Mouse (Mus musculus) CH12.LX (cell line): Measurements from ENCODE around the gene Atxn10.

ENCODE experiments used
- CHD2 ChIP-seq: IDR thresholded peaks from 2 replicates; pipeline ENCODE4 v1.6.1; 2011; ENCODE audit warnings: low read length, improper control_type of control experiment
- CTCF ChIP-seq, 2 experiments: IDR thresholded peaks in 1 of 2; conservative IDR thresholded peaks in 1 of 2; 2 replicates each; pipeline ENCODE4 v1.5.1; 2011 to 2012; ENCODE audit warnings: low read depth in 2 of 2, low read length in 2 of 2, improper control_type of control experiment in 1 of 2, inconsistent platforms in 1 of 2, mild to moderate bottlenecking in 1 of 2, moderate library complexity in 1 of 2
- E2F4 ChIP-seq: IDR thresholded peaks from 2 replicates; pipeline ENCODE4 v1.6.1; 2011; ENCODE audit warnings: low read depth, low read length, improper control_type of control experiment; ENCODE audit not compliant: insufficient replicate concordance
- MXI1 ChIP-seq: IDR thresholded peaks from 2 replicates; pipeline ENCODE4 v1.6.1; 2011; ENCODE audit warnings: mild to moderate bottlenecking, low read depth, low read length, improper control_type of control experiment
- MYC ChIP-seq: IDR thresholded peaks from 2 replicates; pipeline ENCODE4 v1.6.1; 2011; ENCODE audit warnings: low read depth, mild to moderate bottlenecking, improper control_type of control experiment, low read length
- NELFE ChIP-seq: IDR thresholded peaks from 2 replicates; pipeline ENCODE4 v1.6.1; 2011; ENCODE audit warnings: low read depth, low read length, improper control_type of control experiment
- POLR2A ChIP-seq: IDR thresholded peaks from 2 replicates; pipeline ENCODE4 v1.6.1; 2011; ENCODE audit warnings: low read depth, mild to moderate bottlenecking, improper control_type of control experiment, low read length
- UBTF ChIP-seq: IDR thresholded peaks from 2 replicates; pipeline ENCODE4 v1.6.1; 2012; ENCODE audit warnings: low read depth, mild to moderate bottlenecking, inconsistent platforms, low read length, improper control_type of control experiment, moderate library complexity

GRCm38 (mm10) chr15:85373125-85373524 is 37.1 kb downstream of the Atxn10 start:
- no peak for TF ChIP-seq POLR2A
- TF ChIP-seq E2F4 = no peak
- TF ChIP-seq CTCF (conservative IDR thresholded peaks at IDR 0.05 in 1 of 2, IDR thresholded peaks at IDR 0.05 in 1 of 2; ENCODE audit: low read depth in 2 of 2, low read length in 2 of 2) = no peak; a peak in 1 of 4 replicates
- no peak for TF ChIP-seq UBTF
- no peak for TF ChIP-seq NELFE
- TF ChIP-seq MYC = no peak
- no peak for TF ChIP-seq CHD2
- TF ChIP-seq MXI1 = no peak
